Mouse (Mus musculus): ENCODE measurements around the gene Zfp800. TPM values are rescaled to one million over a fixed set of nuclear protein-coding genes. Genes with fewer than 3 reads are reported as not detected.

The Zfp800 gene
- polyA plus RNA-seq, 1 experiment from 2014 or later, result 28.1 TPM

GRCm38 (mm10) chr6:28329002-28329596, 68.7 kb downstream of the Zfp800 start:
- 70% methylated on average over 10 of the region's 10 CpGs for WGBS
- Histone ChIP-seq H3K27me3 (no peaks in the 10 kb centered on the region), H3K4me2 (no peak overlapping the region), H3K36me3 (replicated peaks) (no peaks in the 10 kb centered on the region), H3K9ac (no peak overlapping the region), H3K9me3 (no peaks in the 10 kb centered on the region), H3K27ac (no peak overlapping the region), H3K4me3 (replicated peaks) (no peak overlapping the region), H3K4me1 (no peaks in the 10 kb centered on the region)
- ATAC-seq (ENCODE audit: low FRiP score), result no peak

- ATAC-seq (ENCODE audit: low FRiP score), result no peak
- Histone ChIP-seq H3K4me1 (no peaks in the 10 kb centered on the region), H3K36me3 (replicated peaks) (no peaks in the 10 kb centered on the region), H3K4me2 (no peak overlapping the region), H3K9me3 (0 out of 2 replicates have a peak, but pooled peaks cover 2% of the 10 kb centered on the region), H3K27me3 (no peaks in the 10 kb centered on the region), H3K9ac (no peak overlapping the region), H3K4me3 (replicated peaks) (no peak overlapping the region), H3K27ac (no peak overlapping the region)
- WGBS, result 88% methylated on average over 3 of the region's 3 CpGs
Observed at GRCm38 (mm10) chr6:28326720-28327119, 71.1 kb downstream of the Zfp800 start.

GRCm38 (mm10) chr6:28322399-28322798, 75.4 kb downstream of the Zfp800 start:
- no peak overlapping the region for H3K27ac ChIP-seq
- H3K4me1 ChIP-seq, result no peaks in the 10 kb centered on the region
- no peak overlapping the region for H3K4me3 ChIP-seq (replicated peaks)
- no peaks in the 10 kb centered on the region for H3K27me3 ChIP-seq
- WGBS, result 94% methylated on average over 7 of the region's 7 CpGs
- H3K9me3 ChIP-seq, result 0 out of 2 replicates have a peak, but pooled peaks cover 2% of the 10 kb centered on the region
- H3K9ac ChIP-seq, result no peak overlapping the region
- no peaks in the 10 kb centered on the region for H3K36me3 ChIP-seq (replicated peaks)
- no peak overlapping the region for H3K4me2 ChIP-seq
- ATAC-seq (ENCODE audit: low FRiP score), result no peak

- no peak for ATAC-seq (ENCODE audit: low FRiP score)
- WGBS, result 86% methylated on average over 13 of the region's 13 CpGs
Observed at GRCm38 (mm10) chr6:28319648-28320270, 78.0 kb downstream of the Zfp800 start.

GRCm38 (mm10) chr6:28318820-28319573, 78.8 kb downstream of the Zfp800 start:
- Histone ChIP-seq H3K27me3 (no peaks in the 10 kb centered on the region), H3K27ac (no peak overlapping the region), H3K9me3 (0 out of 2 replicates have a peak, but pooled peaks cover 2% of the 10 kb centered on the region), H3K4me1 (no peaks in the 10 kb centered on the region), H3K4me3 (replicated peaks) (no peak overlapping the region), H3K9ac (no peak overlapping the region), H3K4me2 (no peak overlapping the region), H3K36me3 (replicated peaks) (no peaks in the 10 kb centered on the region)
- no peak for ATAC-seq (ENCODE audit: low FRiP score)
- 83% methylated on average over 13 of the region's 13 CpGs for WGBS

More at GRCm38 (mm10) chr6:28319648-28320270, 78.0 kb downstream of the Zfp800 start:
- Histone ChIP-seq H3K4me1 (no peaks in the 10 kb centered on the region), H3K27ac (no peak overlapping the region), H3K27me3 (no peaks in the 10 kb centered on the region), H3K9me3 (0 out of 2 replicates have a peak, but pooled peaks cover 2% of the 10 kb centered on the region), H3K36me3 (replicated peaks) (no peaks in the 10 kb centered on the region), H3K9ac (no peak overlapping the region), H3K4me2 (no peak overlapping the region), H3K4me3 (replicated peaks) (no peak overlapping the region)

- no peak overlapping the region for H3K9ac ChIP-seq
- H3K9me3 ChIP-seq, result no peaks in the 10 kb centered on the region
- no peak for ATAC-seq (ENCODE audit: low FRiP score)
- no peaks in the 10 kb centered on the region for H3K27me3 ChIP-seq
- 93% methylated on average over 3 of the region's 3 CpGs for WGBS
- no peaks in the 10 kb centered on the region for H3K36me3 ChIP-seq (replicated peaks)
- no peaks in the 10 kb centered on the region for H3K4me1 ChIP-seq
- no peak overlapping the region for H3K27ac ChIP-seq
- no peak overlapping the region for H3K4me2 ChIP-seq
- H3K4me3 ChIP-seq (replicated peaks), result no peak overlapping the region
Observed at GRCm38 (mm10) chr6:28315208-28315607, 82.6 kb downstream of the Zfp800 start.

GRCm38 (mm10) chr6:28312067-28312466, 85.7 kb downstream of the Zfp800 start:
- Histone ChIP-seq H3K27ac (no peak overlapping the region), H3K4me2 (no peak overlapping the region), H3K36me3 (replicated peaks) (no peaks in the 10 kb centered on the region), H3K4me1 (no peaks in the 10 kb centered on the region), H3K4me3 (replicated peaks) (no peak overlapping the region), H3K9ac (no peak overlapping the region), H3K9me3 (no peaks in the 10 kb centered on the region), H3K27me3 (no peaks in the 10 kb centered on the region)
- WGBS, result 83% methylated on average over 2 of the region's 2 CpGs
- no peak for ATAC-seq (ENCODE audit: low FRiP score)

GRCm38 (mm10) chr6:28309692-28310091, 88.1 kb downstream of the Zfp800 start:
- no peak overlapping the region for H3K4me3 ChIP-seq (replicated peaks)
- no peaks in the 10 kb centered on the region for H3K4me1 ChIP-seq
- no peaks in the 10 kb centered on the region for H3K9me3 ChIP-seq
- no peak for ATAC-seq (ENCODE audit: low FRiP score)
- H3K4me2 ChIP-seq, result no peak overlapping the region
- no peak overlapping the region for H3K27ac ChIP-seq
- H3K9ac ChIP-seq, result no peak overlapping the region
- no peaks in the 10 kb centered on the region for H3K36me3 ChIP-seq (replicated peaks)
- no peaks in the 10 kb centered on the region for H3K27me3 ChIP-seq

- H3K27ac ChIP-seq, result no peak overlapping the region
- H3K9ac ChIP-seq, result no peak overlapping the region
- ATAC-seq (ENCODE audit: low FRiP score), result no peak
- H3K27me3 ChIP-seq, result no peaks in the 10 kb centered on the region
- H3K4me2 ChIP-seq, result no peak overlapping the region
- no peaks in the 10 kb centered on the region for H3K9me3 ChIP-seq
- no peaks in the 10 kb centered on the region for H3K4me1 ChIP-seq
- no peak overlapping the region for H3K4me3 ChIP-seq (replicated peaks)
- WGBS, result 86% methylated on average over 3 of the region's 3 CpGs
- H3K36me3 ChIP-seq (replicated peaks), result no peaks in the 10 kb centered on the region
Observed at GRCm38 (mm10) chr6:28308929-28309328, 88.9 kb downstream of the Zfp800 start.

GRCm38 (mm10) chr6:28306702-28307101, 91.1 kb downstream of the Zfp800 start:
- no peak overlapping the region for H3K4me2 ChIP-seq
- H3K27me3 ChIP-seq, result no peaks in the 10 kb centered on the region
- no peak overlapping the region for H3K27ac ChIP-seq
- no peaks in the 10 kb centered on the region for H3K36me3 ChIP-seq (replicated peaks)
- 81% methylated on average over 2 of the region's 2 CpGs for WGBS
- no peak for ATAC-seq (ENCODE audit: low FRiP score)
- no peaks in the 10 kb centered on the region for H3K4me1 ChIP-seq
- no peaks in the 10 kb centered on the region for H3K9me3 ChIP-seq
- no peak overlapping the region for H3K9ac ChIP-seq
- no peak overlapping the region for H3K4me3 ChIP-seq (replicated peaks)

- WGBS, result 15% methylated on average over 8 of the region's 8 CpGs
- Histone ChIP-seq H3K4me2 (no peak overlapping the region), H3K9ac (no peak overlapping the region), H3K4me3 (replicated peaks) (no peak overlapping the region), H3K27ac (no peak overlapping the region), H3K27me3 (no peaks in the 10 kb centered on the region; the same call in 1 of the 2 replicates), H3K9me3 (no peaks in the 10 kb centered on the region), H3K4me1 (peaks cover 15% of the 10 kb centered on the region; the same call in 1 of the 2 replicates), H3K36me3 (replicated peaks) (no peaks in the 10 kb centered on the region)
- no peak for ATAC-seq (ENCODE audit: low FRiP score)
Observed at GRCm38 (mm10) chr6:28296306-28296705, 101.5 kb downstream of the Zfp800 start.

- no peaks in the 10 kb centered on the region for H3K9me3 ChIP-seq
- ATAC-seq (ENCODE audit: low FRiP score), result no peak
- no peaks in the 10 kb centered on the region; the same call in 1 of the 2 replicates for H3K27me3 ChIP-seq
- WGBS, result 60% methylated on average over 7 of the region's 7 CpGs
- H3K4me2 ChIP-seq, result no peak overlapping the region
- no peak overlapping the region for H3K4me3 ChIP-seq (replicated peaks)
- no peak overlapping the region for H3K9ac ChIP-seq
- peaks cover 15% of the 10 kb centered on the region; the same call in 1 of the 2 replicates for H3K4me1 ChIP-seq
- H3K36me3 ChIP-seq (replicated peaks), result no peaks in the 10 kb centered on the region
- H3K27ac ChIP-seq, result no peak overlapping the region
Observed at GRCm38 (mm10) chr6:28295581-28295980, 102.2 kb downstream of the Zfp800 start.

Data from forebrain, embryonic 12.5 days (tissue).